Mouse (Mus musculus) liver, adult 2 months (tissue): ENCODE data around the gene Egf.

ENCODE experiments used
- CTCF ChIP-seq: fragments of 200-500 bp; IDR thresholded peaks from 2 replicates; pipeline ENCODE4 v1.5.1; 2011; ENCODE audit warnings: low read depth, low read length, control low read depth
- POLR2A ChIP-seq: fragments of 200-500 bp; IDR thresholded peaks from 2 replicates; pipeline ENCODE4 v1.6.1; 2011; ENCODE audit warnings: low read length, control low read depth; ENCODE audit not compliant: insufficient read depth; ENCODE audit errors: extremely low read depth

- TF ChIP-seq CTCF (no peak), POLR2A (no peak)
Measured at GRCm38 (mm10) chr3:129754650-129755604, at the start of gene Egf.
